Comparison of ENCODE assay signal across 7 mouse cellular contexts in genomic region chr10:80399973-80400703, GRCm38 (mm10). TPM values are rescaled to one million over a fixed set of nuclear protein-coding genes. Genes with fewer than 3 reads are reported as not detected.
DNase-seq lines count a peak whose midpoint lies in the region; ATAC-seq and TF ChIP-seq lines count a peak whose summit lies in the region.

No protein-coding gene starts in this region.

- WGBS in lung, postnatal 0 days: 16% methylated on average over 17 of the region's 17 CpGs
- 14% methylated on average over 17 of the region's 17 CpGs for WGBS in limb, embryonic 12.5 days
- WGBS in stomach, embryonic 16.5 days: 10% methylated on average over 17 of the region's 17 CpGs

- TF ChIP-seq CTCF in lung, postnatal 0 days (IDR thresholded peaks at IDR 0.05): no peak

- peak overlapping the region; percentile 29; the same call in 1 of the 2 replicates for H3K9ac ChIP-seq in lung, postnatal 0 days (replicated peaks; ENCODE audit: low read depth)
- peak overlapping the region; percentile 65 for H3K9ac ChIP-seq in limb, embryonic 12.5 days (replicated peaks)
- peak overlapping the region; percentile 70 for H3K9ac ChIP-seq in stomach, embryonic 16.5 days (ENCODE audit: low read length)

- peaks cover 12% of the 10 kb centered on the region for H3K4me1 ChIP-seq in lung, postnatal 0 days (ENCODE audit: insufficient read depth, low read depth, low read length)
- H3K4me1 ChIP-seq in limb, embryonic 12.5 days (replicated peaks): peaks cover 38% of the 10 kb centered on the region
- H3K4me1 ChIP-seq in stomach, embryonic 16.5 days (ENCODE audit: control insufficient read depth, insufficient read depth, low read length): peaks cover 24% of the 10 kb centered on the region

- peak overlapping the region; percentile 89 for H3K27ac ChIP-seq in lung, postnatal 0 days (ENCODE audit: low read length)
- H3K27ac ChIP-seq in limb, embryonic 12.5 days: peak overlapping the region; percentile 94
- peak overlapping the region; percentile 89 for H3K27ac ChIP-seq in stomach, embryonic 16.5 days (ENCODE audit: low read length)

- no peak for TF ChIP-seq EP300 in lung, postnatal 0 days (IDR thresholded peaks at IDR 0.05)

- H3K4me3 ChIP-seq in lung, postnatal 0 days (ENCODE audit: low read depth, low read length): peak overlapping the region; percentile 43
- peak overlapping the region; percentile 74 for H3K4me3 ChIP-seq in limb, embryonic 12.5 days (replicated peaks)
- H3K4me3 ChIP-seq in stomach, embryonic 16.5 days (replicated peaks; ENCODE audit: low read length): peak overlapping the region; percentile 81

- no peak; the same call in 1 of the 2 replicates for ATAC-seq in lung, postnatal 0 days
- peak; percentile 15 for ATAC-seq in erythroid progenitor cell, adult 5-6 weeks (replicated peaks; ENCODE audit: low FRiP score, poor library complexity, severe bottlenecking)
- no peak for ATAC-seq in limb, embryonic 12.5 days (ENCODE audit: insufficient number of reproducible peaks, insufficient read depth, low FRiP score, low TSS enrichment, low read depth)
- no peak for ATAC-seq in stomach, embryonic 16.5 days (ENCODE audit: insufficient read depth, low FRiP score)

- no peak for DNase-seq in lung, postnatal 0 days (ENCODE audit: low spot score)
- no peak for DNase-seq in lung, adult 18-20 months
- no peak for DNase-seq in thymus, postnatal 14 days
- no peak for DNase-seq in cerebellum, adult 18-20 months

- no peaks in the 10 kb centered on the region for H3K9me3 ChIP-seq in lung, postnatal 0 days (ENCODE audit: low read length)
- H3K9me3 ChIP-seq in limb, embryonic 12.5 days: 0 out of 2 replicates have a peak, but pooled peaks cover 5% of the 10 kb centered on the region
- H3K9me3 ChIP-seq in stomach, embryonic 16.5 days (replicated peaks; ENCODE audit: control insufficient read depth, low read length): no peaks in the 10 kb centered on the region

- H3K27me3 ChIP-seq in lung, postnatal 0 days (replicated peaks; ENCODE audit: insufficient read depth, low read length): no peaks in the 10 kb centered on the region
- no peaks in the 10 kb centered on the region for H3K27me3 ChIP-seq in limb, embryonic 12.5 days
- no peaks in the 10 kb centered on the region for H3K27me3 ChIP-seq in stomach, embryonic 16.5 days (ENCODE audit: control insufficient read depth, insufficient read depth, low read length)

- H3K4me2 ChIP-seq in lung, postnatal 0 days (replicated peaks; ENCODE audit: low read depth, low read length): peak overlapping the region; percentile 66
- peak overlapping the region; percentile 88 for H3K4me2 ChIP-seq in limb, embryonic 12.5 days
- H3K4me2 ChIP-seq in stomach, embryonic 16.5 days (ENCODE audit: low read depth, low read length): peak overlapping the region; percentile 58

- H3K36me3 ChIP-seq in lung, postnatal 0 days (ENCODE audit: insufficient read depth, low read length): peaks cover 17% of the 10 kb centered on the region; the same call in 1 of the 2 replicates
- peaks cover 68% of the 10 kb centered on the region for H3K36me3 ChIP-seq in limb, embryonic 12.5 days
- H3K36me3 ChIP-seq in stomach, embryonic 16.5 days (ENCODE audit: control insufficient read depth, insufficient read depth, low read length): peaks cover 26% of the 10 kb centered on the region

RNA-seq across cellular contexts. Expression of gene Mbd3, which starts 0.8 kb away (rescaled TPM):
- polyA plus RNA-seq in lung, postnatal 0 days (2015; fragmentation: Nextera tagmentation; extraction: Ambion mirVana): 90.6 and 90.7 TPM in 2 replicates
- 33.5 TPM in 2 replicates for total RNA-seq in erythroid progenitor cell, adult 5-6 weeks (2015; ENCODE audit: low replicate concordance)
- 39.7 and 45.8 TPM in 2 replicates for total RNA-seq in erythroid progenitor cell, adult 5-6 weeks (2017; ENCODE audit: low replicate concordance)
- 361 and 364 TPM in 2 replicates for polyA plus RNA-seq in limb, embryonic 12.5 days (2016; fragmentation: Nextera tagmentation; extraction: Ambion mirVana)
- 131 and 139 TPM in 2 replicates for polyA plus RNA-seq in stomach, embryonic 16.5 days (2015; fragmentation: Nextera tagmentation; extraction: Ambion mirVana)

RNA-seq across cellular contexts. Expression of gene Uqcr11, which starts 6.5 kb away (rescaled TPM):
- 511 and 651 TPM in 2 replicates for polyA plus RNA-seq in lung, postnatal 0 days (2015; fragmentation: Nextera tagmentation; extraction: Ambion mirVana)
- 65.8 and 80.0 TPM in 2 replicates for total RNA-seq in erythroid progenitor cell, adult 5-6 weeks (2015; ENCODE audit: low replicate concordance)
- 67.9 and 87.3 TPM in 2 replicates for total RNA-seq in erythroid progenitor cell, adult 5-6 weeks (2017; ENCODE audit: low replicate concordance)
- polyA plus RNA-seq in limb, embryonic 12.5 days (2016; fragmentation: Nextera tagmentation; extraction: Ambion mirVana): 416 and 437 TPM in 2 replicates
- polyA plus RNA-seq in stomach, embryonic 16.5 days (2015; fragmentation: Nextera tagmentation; extraction: Ambion mirVana): 669 and 707 TPM in 2 replicates

RNA-seq across cellular contexts. Expression of gene Mex3d, which starts 12.7 kb away (rescaled TPM):
- polyA plus RNA-seq in lung, postnatal 0 days (2015; fragmentation: Nextera tagmentation; extraction: Ambion mirVana): 6.0 and 6.3 TPM in 2 replicates
- 1.4 TPM in 1 of 2 replicates, not detected in the other for total RNA-seq in erythroid progenitor cell, adult 5-6 weeks (2015; ENCODE audit: low replicate concordance)
- 6.7 TPM in 1 of 2 replicates, not detected in the other for total RNA-seq in erythroid progenitor cell, adult 5-6 weeks (2017; ENCODE audit: low replicate concordance)
- 12.5 and 15.2 TPM in 2 replicates for polyA plus RNA-seq in limb, embryonic 12.5 days (2016; fragmentation: Nextera tagmentation; extraction: Ambion mirVana)
- polyA plus RNA-seq in stomach, embryonic 16.5 days (2015; fragmentation: Nextera tagmentation; extraction: Ambion mirVana): 3.0 and 4.1 TPM in 2 replicates

RNA-seq across cellular contexts. Expression of gene Tcf3, which starts 33.3 kb away (rescaled TPM):
- polyA plus RNA-seq in lung, postnatal 0 days (2015; fragmentation: Nextera tagmentation; extraction: Ambion mirVana): 34.7 and 36.2 TPM in 2 replicates
- total RNA-seq in erythroid progenitor cell, adult 5-6 weeks (2015; ENCODE audit: low replicate concordance): 127 and 148 TPM in 2 replicates
- 140 and 145 TPM in 2 replicates for total RNA-seq in erythroid progenitor cell, adult 5-6 weeks (2017; ENCODE audit: low replicate concordance)
- polyA plus RNA-seq in limb, embryonic 12.5 days (2016; fragmentation: Nextera tagmentation; extraction: Ambion mirVana): 247 and 274 TPM in 2 replicates
- 46.1 and 57.9 TPM in 2 replicates for polyA plus RNA-seq in stomach, embryonic 16.5 days (2015; fragmentation: Nextera tagmentation; extraction: Ambion mirVana)

RNA-seq across cellular contexts. Expression of gene Plk5, which starts 43.9 kb away (rescaled TPM):
- polyA plus RNA-seq in lung, postnatal 0 days (2015; fragmentation: Nextera tagmentation; extraction: Ambion mirVana): 1.00 and 1.0 TPM in 2 replicates
- total RNA-seq in erythroid progenitor cell, adult 5-6 weeks (2015; ENCODE audit: low replicate concordance): not detected in 2 replicates
- total RNA-seq in erythroid progenitor cell, adult 5-6 weeks (2017; ENCODE audit: low replicate concordance): not detected in 2 replicates
- 1.2 and 1.3 TPM in 2 replicates for polyA plus RNA-seq in limb, embryonic 12.5 days (2016; fragmentation: Nextera tagmentation; extraction: Ambion mirVana)
- 0.14 and 0.61 TPM in 2 replicates for polyA plus RNA-seq in stomach, embryonic 16.5 days (2015; fragmentation: Nextera tagmentation; extraction: Ambion mirVana)
